In genomic region chr10:26375351-26375751, GRCm38 (mm10) we compare ENCODE assay signal across 8 mouse cellular contexts. TPM values are rescaled to one million over a fixed set of nuclear protein-coding genes. Genes with fewer than 3 reads are reported as not detected.
DNase-seq lines count a peak whose midpoint lies in the region; ATAC-seq and TF ChIP-seq lines count a peak whose summit lies in the region.

No protein-coding gene starts in this region.

- no peak for TF ChIP-seq POLR2A in cerebellum, adult 2 months (IDR thresholded peaks at IDR 0.05; ENCODE audit: borderline replicate concordance, insufficient read depth, low read length)

- intact Hi-C loops in gastrocnemius, postnatal 14 days (cut with DNase I; ENCODE audit: low total_unique reads), result loop anchor here (10.0 kb wide), 1 partner anchor 509 kb away; no protein-coding TSS in a partner anchor

- WGBS in cerebellum, adult 2 months, result 0% methylated on average over 30 of the region's 30 CpGs
- WGBS in heart, postnatal 0 days, result 0% methylated on average over 15 of the region's 30 CpGs
- 8% methylated on average over 23 of the region's 30 CpGs for WGBS in macrophage (ENCODE audit: missing documents)

- H3K36me3 ChIP-seq in heart, postnatal 0 days (replicated peaks; ENCODE audit: control insufficient read depth, insufficient read depth, low read length), result no peaks in the 10 kb centered on the region
- H3K36me3 ChIP-seq in macrophage (ENCODE audit: inconsistent target), result no peaks in the 10 kb centered on the region

- H3K27ac ChIP-seq in cerebellum, adult 2 months (ENCODE audit: insufficient read depth, low read length), result no peak overlapping the region
- peak overlapping the region; percentile 86 for H3K27ac ChIP-seq in heart, postnatal 0 days (ENCODE audit: low read depth)
- no peak overlapping the region for H3K27ac ChIP-seq in macrophage

- no peaks in the 10 kb centered on the region for H3K9me3 ChIP-seq in heart, postnatal 0 days (replicated peaks; ENCODE audit: control insufficient read depth, low read length)

- H3K27me3 ChIP-seq in cerebellum, adult 2 months (ENCODE audit: control insufficient read depth, insufficient read depth, low read length), result no peaks in the 10 kb centered on the region
- H3K27me3 ChIP-seq in heart, postnatal 0 days (ENCODE audit: control insufficient read depth, insufficient read depth, low read length), result no peaks in the 10 kb centered on the region

- no peak for DNase-seq in cerebellum, adult 2 months
- DNase-seq in cerebellum, postnatal 25 days, result no peak
- peak; percentile 10 for DNase-seq in right cerebral cortex, adult 18-20 months
- no peak for DNase-seq in right cerebral cortex, postnatal 25 days
- DNase-seq in heart, postnatal 0 days (ENCODE audit: low spot score), result peak; percentile 14
- DNase-seq in adrenal gland, postnatal 25 days, result no peak
- DNase-seq in gastrocnemius, postnatal 14 days, result no peak

- H3K4me1 ChIP-seq in cerebellum, adult 2 months (ENCODE audit: control insufficient read depth, insufficient read depth, low read length), result no peaks in the 10 kb centered on the region
- H3K4me1 ChIP-seq in heart, postnatal 0 days (ENCODE audit: control insufficient read depth, insufficient read depth), result no peaks in the 10 kb centered on the region

- H3K4me3 ChIP-seq in cerebellum, adult 2 months (replicated peaks; ENCODE audit: insufficient read depth, low read depth, low read length), result peak overlapping the region; percentile 51
- H3K4me3 ChIP-seq in heart, postnatal 0 days (ENCODE audit: low read depth, low read length), result peak overlapping the region; percentile 94
- peak overlapping the region; percentile 55 for H3K4me3 ChIP-seq in macrophage (ENCODE audit: inconsistent target)

- H3K4me2 ChIP-seq in heart, postnatal 0 days (ENCODE audit: low read depth, low read length), result peak overlapping the region; percentile 90

- no peak for TF ChIP-seq CTCF in cerebellum, adult 2 months (IDR thresholded peaks at IDR 0.05; ENCODE audit: borderline replicate concordance, insufficient read depth, low read depth, low read length)
- no peak for TF ChIP-seq CTCF in heart, postnatal 0 days (IDR thresholded peaks at IDR 0.05; ENCODE audit: low read depth)

- TF ChIP-seq EP300 in heart, postnatal 0 days (IDR thresholded peaks at IDR 0.05; ENCODE audit: low read depth), result no peak

- peak overlapping the region; percentile 91 for H3K9ac ChIP-seq in heart, postnatal 0 days (replicated peaks; ENCODE audit: low read depth, low read length)

- 0 out of 2 replicates have a peak, but pooled peaks have one; percentile 2 for ATAC-seq in heart, postnatal 0 days (ENCODE audit: insufficient read depth, low read depth)

- H3K79me2 ChIP-seq in macrophage (ENCODE audit: inconsistent target), result peaks cover 8% of the 10 kb centered on the region; the same call in 1 of the 2 replicates

RNA-seq across cellular contexts. Expression of gene L3mbtl3, which starts 0.4 kb away (rescaled TPM):
- polyA plus RNA-seq in cerebellum, adult 2 months (2012; rRNA removed), result 7.3 and 8.3 TPM in 2 replicates
- 5.1 and 9.7 TPM in 2 replicates for total RNA-seq in heart, postnatal 0 days (2014; rRNA removed; ENCODE audit: low replicate concordance)
- 4.7 and 5.2 TPM in 2 replicates for polyA plus RNA-seq in heart, postnatal 0 days (2015; fragmentation: Nextera tagmentation; extraction: Ambion mirVana)
- 10 to 100 TPM; 12.3 to 43.8 (median 26.2) TPM for total RNA-seq in macrophage (2018; cell fraction: chromatin; rRNA removed)
- total RNA-seq in macrophage (2018; cell fraction: cytosol; rRNA removed), result 10 to 100 TPM in 12 of 26 experiments, 1 to 10 TPM in 14; 5.5 to 13.1 (median 9.9) TPM
- total RNA-seq in macrophage (2018; cell fraction: nucleus; rRNA removed), result 10 to 100 TPM; 10.9 to 26.4 (median 15.4) TPM
- 7.8 to 10.8 TPM (median 9.1 TPM) in 3 replicates for polyA plus RNA-seq in macrophage (2018)
- total RNA-seq in adrenal gland, postnatal 25 days (2021), result 20.4 and 24.4 TPM in 2 replicates
- 1 to 10 TPM; 6.7 to 7.1 TPM for total RNA-seq in gastrocnemius, postnatal 14 days (2021)

Comparison
In these comparisons a context has a peak if more than half of its experiments do, and no peak if none do; other contexts are left out.
1. DNase-seq: peak in right cerebral cortex, adult 18-20 months (single experiment) and heart, postnatal 0 days (single experiment); none in cerebellum, adult 2 months (0 of 2), cerebellum, postnatal 25 days (0 of 2), right cerebral cortex, postnatal 25 days (single experiment), adrenal gland, postnatal 25 days (single experiment) and gastrocnemius, postnatal 14 days (single experiment).
2. Peak in every context shown above with its lines, with median percentiles within 50 percentile points of each other: H3K4me3 ChIP-seq.